Mouse (Mus musculus) hindbrain, embryonic 11.5 days (tissue): ENCODE measurements at regions not wholly inside any gene's neighbourhood (a gene's known extent, or its start where the extent isn't known, plus 50 kb on each side); places are given as distances from the start of the nearest gene placed in this dataset.
A peak's percentile ranks its signal among the peaks of the same experiment; 100 is the strongest.

Experiments used
- ATAC-seq: fragments of 200-750 bp; cut with Nextera tagmentation; 2 replicates; pipeline ENCODE4 v1.8.0; 2017; ENCODE audit warnings: mild to moderate bottlenecking, moderate TSS enrichment, moderate library complexity; ENCODE audit not compliant: low FRiP score
- DNase-seq: peaks from one replicate; pipeline ENCODE4 v3.0.0-alpha.2; 2015; ENCODE audit warnings: low spot score
- H3K27ac ChIP-seq: fragments of 300-500 bp; sonication (generic); 2 replicates; pipeline ENCODE4 v1.5.1; 2014; ENCODE audit warnings: mild to moderate bottlenecking, low read depth, low read length
- H3K27me3 ChIP-seq: fragments of 300-500 bp; sonication (generic); 2 replicates; pipeline ENCODE4 v1.6.1; 2014; ENCODE audit warnings: mild to moderate bottlenecking, low read length, moderate library complexity, mixed read lengths; ENCODE audit not compliant: control insufficient read depth, insufficient read depth
- H3K36me3 ChIP-seq: fragments of 300-500 bp; sonication (generic); 2 replicates; pipeline ENCODE4 v1.6.1; 2014; ENCODE audit warnings: mild to moderate bottlenecking, low read length, moderate library complexity, mixed read lengths; ENCODE audit not compliant: control insufficient read depth, insufficient read depth
- H3K4me1 ChIP-seq: fragments of 300-500 bp; sonication (generic); replicated peaks from 2 replicates; pipeline ENCODE4 v1.6.1; 2014; ENCODE audit warnings: low read length, mixed read lengths; ENCODE audit not compliant: control insufficient read depth, insufficient read depth
- H3K4me2 ChIP-seq: fragments of 300-500 bp; sonication (generic); replicated peaks from 2 replicates; pipeline ENCODE4 v1.6.1; 2014; ENCODE audit warnings: mild to moderate bottlenecking, low read depth, low read length
- H3K4me3 ChIP-seq: fragments of 300-500 bp; sonication (generic); 2 replicates; pipeline ENCODE4 v1.5.1; 2014; ENCODE audit warnings: low read depth, low read length
- H3K9ac ChIP-seq: fragments of 300-500 bp; sonication (generic); 2 replicates; pipeline ENCODE4 v1.6.1; 2014; ENCODE audit warnings: low read depth, low read length
- H3K9me3 ChIP-seq: fragments of 300-500 bp; sonication (generic); 2 replicates; pipeline ENCODE4 v1.6.1; 2016; ENCODE audit warnings: low read length; ENCODE audit not compliant: control insufficient read depth
- WGBS: fragments of 180-500 bp; shearing (Covaris S2); extraction: QIAGEN DNeasy Blood & Tissue Kit; methylation state at CpG from one replicate; pipeline ENCODE4 v1.1.7; 2014; 5-methylcytosine and 5-hydroxymethylcytosine counted together

GRCm38 (mm10) chr14:85160396-85160795 is 717.0 kb downstream of the Pcdh17 start:
- Histone ChIP-seq H3K9ac (no peak overlapping the region), H3K4me1 (no peaks in the 10 kb centered on the region), H3K4me2 (no peak overlapping the region), H3K27ac (no peak overlapping the region), H3K9me3 (no peaks in the 10 kb centered on the region), H3K27me3 (no peaks in the 10 kb centered on the region), H3K36me3 (no peaks in the 10 kb centered on the region), H3K4me3 (no peak overlapping the region)
- WGBS: 89% methylated on average over 3 of the region's 3 CpGs
- ATAC-seq: no peak
- no peak for DNase-seq

GRCm38 (mm10) chr14:85186794-85187193 is 743.4 kb downstream of the Pcdh17 start:
- no peak overlapping the region for H3K4me3 ChIP-seq
- no peaks in the 10 kb centered on the region for H3K27me3 ChIP-seq
- H3K9ac ChIP-seq: no peak overlapping the region
- no peak overlapping the region for H3K4me2 ChIP-seq
- no peak overlapping the region for H3K27ac ChIP-seq
- no peak for DNase-seq
- no peaks in the 10 kb centered on the region for H3K9me3 ChIP-seq
- peak; percentile 17; the same call in 1 of the 2 replicates for ATAC-seq
- H3K4me1 ChIP-seq: no peaks in the 10 kb centered on the region
- H3K36me3 ChIP-seq: no peaks in the 10 kb centered on the region
- WGBS: 81% methylated on average over 6 of the region's 6 CpGs

DNA sequence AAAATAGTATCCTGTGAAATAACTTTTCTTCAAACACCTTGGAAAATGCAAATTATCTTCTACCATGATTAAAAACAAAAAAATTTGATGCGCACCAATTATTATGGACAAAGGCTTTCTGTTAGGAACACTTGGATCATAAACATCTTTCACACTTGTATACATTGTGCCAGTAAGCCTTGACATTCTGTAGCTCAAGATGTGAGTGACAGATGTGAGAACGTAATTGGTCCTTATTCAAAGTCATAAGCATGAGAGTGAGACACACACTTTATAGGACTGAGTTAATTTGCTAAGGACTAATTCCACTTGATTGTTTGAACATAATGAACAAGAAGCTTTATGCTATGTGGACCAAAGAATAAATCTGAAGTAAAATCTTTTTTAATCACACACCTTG is 760.7 kb downstream of the Pcdh17 start:
- H3K9ac ChIP-seq: no peak overlapping the region
- H3K27ac ChIP-seq: no peak overlapping the region
- H3K4me1 ChIP-seq: no peaks in the 10 kb centered on the region
- no peaks in the 10 kb centered on the region for H3K9me3 ChIP-seq
- DNase-seq: no peak
- H3K27me3 ChIP-seq: no peaks in the 10 kb centered on the region
- H3K4me3 ChIP-seq: no peak overlapping the region
- no peak for ATAC-seq
- H3K36me3 ChIP-seq: no peaks in the 10 kb centered on the region
- no peak overlapping the region for H3K4me2 ChIP-seq
- 90% methylated on average over 2 of the region's 2 CpGs for WGBS

DNA sequence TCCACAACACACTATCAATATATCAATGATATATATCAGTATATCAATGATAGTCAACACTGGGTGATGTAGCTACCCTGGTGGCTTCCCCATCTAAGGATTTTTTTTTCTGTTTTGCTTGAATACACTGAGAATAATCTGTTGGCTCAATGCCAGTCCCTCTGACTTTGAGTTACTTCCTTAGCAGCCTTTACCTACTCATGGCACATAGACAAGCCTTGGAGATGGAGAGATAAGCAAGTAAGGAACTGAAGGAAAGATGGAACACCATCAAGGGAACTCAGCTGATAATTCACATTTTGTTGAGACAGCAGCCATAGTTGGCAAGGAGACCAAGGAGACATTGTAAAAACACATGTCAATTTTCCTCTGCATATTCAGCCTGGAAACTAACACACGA is 765.0 kb downstream of the Pcdh17 start:
- no peak for DNase-seq

GRCm38 (mm10) chr14:85215026-85215425 is 771.7 kb downstream of the Pcdh17 start:
- Histone ChIP-seq H3K27me3 (no peaks in the 10 kb centered on the region), H3K36me3 (no peaks in the 10 kb centered on the region), H3K4me1 (no peaks in the 10 kb centered on the region), H3K27ac (no peak overlapping the region), H3K9ac (no peak overlapping the region), H3K4me3 (no peak overlapping the region), H3K4me2 (no peak overlapping the region), H3K9me3 (no peaks in the 10 kb centered on the region)
- 64% methylated on average over 3 of the region's 3 CpGs for WGBS
- ATAC-seq (no peak), DNase-seq (no peak)

More for the DNA sequence above, 765.0 kb downstream of the Pcdh17 start:
- H3K9ac ChIP-seq: no peak overlapping the region
- H3K4me1 ChIP-seq: no peaks in the 10 kb centered on the region
- H3K4me2 ChIP-seq: no peak overlapping the region
- H3K27me3 ChIP-seq: no peaks in the 10 kb centered on the region
- no peaks in the 10 kb centered on the region for H3K36me3 ChIP-seq
- no peak overlapping the region for H3K27ac ChIP-seq
- H3K9me3 ChIP-seq: no peaks in the 10 kb centered on the region
- 87% methylated on average over 1 of the region's 1 CpGs for WGBS
- no peak overlapping the region for H3K4me3 ChIP-seq
- ATAC-seq: no peak
